In genomic region chr11:56750639-56751038, GRCm38 (mm10) we compare ENCODE assay signal across 14 mouse cellular contexts.
"Had no signal": no experiment of that assay in that cellular context is flagged by ENCODE, and none has a peak within 500 bp of the region (broad histone marks: within the 10 kb centered on the region; RNA-seq: fewer than 3 reads in every experiment).

No protein-coding gene starts in this region.

- H3K4me1 ChIP-seq: limb, embryonic 15.5 days; liver, embryonic 12.5 days had no signal

- ATAC-seq: liver, embryonic 12.5 days; midbrain, embryonic 16.5 days had no signal

- DNase-seq: kidney, adult 11 months; kidney, adult 9 months; kidney, postnatal 4 days; layer of hippocampus, postnatal 36 days; lung, postnatal 10 days; right cerebral cortex, adult 18-20 months; right cerebral cortex, postnatal 25 days; thymus, postnatal 4 days had no signal

- H3K27ac ChIP-seq: kidney, postnatal 0 days; limb, embryonic 15.5 days; liver, embryonic 12.5 days; midbrain, embryonic 12.5 days; neural tube, embryonic 13.5 days had no signal

- H3K36me3 ChIP-seq: limb, embryonic 15.5 days; liver, embryonic 12.5 days; midbrain, embryonic 12.5 days; neural tube, embryonic 13.5 days had no signal

- H3K27me3 ChIP-seq: limb, embryonic 15.5 days; liver, embryonic 12.5 days; midbrain, embryonic 12.5 days; neural tube, embryonic 13.5 days had no signal

- H3K4me3 ChIP-seq: limb, embryonic 15.5 days; liver, embryonic 12.5 days; midbrain, embryonic 12.5 days; neural tube, embryonic 13.5 days had no signal

- H3K9ac ChIP-seq: limb, embryonic 15.5 days; liver, embryonic 12.5 days; midbrain, embryonic 12.5 days; neural tube, embryonic 13.5 days had no signal

- H3K4me2 ChIP-seq: limb, embryonic 15.5 days; liver, embryonic 12.5 days; midbrain, embryonic 12.5 days; neural tube, embryonic 13.5 days had no signal

- H3K9me3 ChIP-seq: limb, embryonic 15.5 days; liver, embryonic 12.5 days; midbrain, embryonic 12.5 days; neural tube, embryonic 13.5 days had no signal
